Mouse (Mus musculus) neural tube, embryonic 13.5 days (tissue): ENCODE measurements around the gene Fsd1. TPM values are rescaled to one million over a fixed set of nuclear protein-coding genes. Genes with fewer than 3 reads are reported as not detected.

ENCODE experiments used
- ATAC-seq: fragments of 200-750 bp; cut with Nextera tagmentation; 2 replicates; pipeline ENCODE4 v1.8.0; 2017; ENCODE audit warnings: low read depth, mild to moderate bottlenecking, moderate TSS enrichment, moderate library complexity
- H3K27ac ChIP-seq: fragments of 300-500 bp; sonication (generic); replicated peaks from 2 replicates; pipeline ENCODE4 v1.5.1; 2015; ENCODE audit warnings: moderate library complexity, mild to moderate bottlenecking, inconsistent platforms
- H3K27me3 ChIP-seq: fragments of 300-500 bp; sonication (generic); 2 replicates; pipeline ENCODE4 v1.6.1; 2015; ENCODE audit warnings: mild to moderate bottlenecking, inconsistent platforms
- H3K36me3 ChIP-seq: fragments of 300-500 bp; sonication (generic); 2 replicates; pipeline ENCODE4 v1.6.1; 2015; ENCODE audit warnings: mild to moderate bottlenecking, inconsistent platforms
- H3K4me1 ChIP-seq: fragments of 300-500 bp; sonication (generic); replicated peaks from 2 replicates; pipeline ENCODE4 v1.6.1; 2015; ENCODE audit warnings: inconsistent platforms
- H3K4me2 ChIP-seq: fragments of 300-500 bp; sonication (generic); 2 replicates; pipeline ENCODE4 v1.6.1; 2015; ENCODE audit warnings: inconsistent platforms, mild to moderate bottlenecking, moderate library complexity
- H3K4me3 ChIP-seq: fragments of 300-500 bp; sonication (generic); 2 replicates; pipeline ENCODE4 v1.5.1; 2015; ENCODE audit warnings: mild to moderate bottlenecking, inconsistent platforms
- H3K9ac ChIP-seq: fragments of 300-500 bp; sonication (generic); 2 replicates; pipeline ENCODE4 v1.6.1; 2015; ENCODE audit warnings: moderate library complexity, mild to moderate bottlenecking, inconsistent platforms
- H3K9me3 ChIP-seq: fragments of 300-500 bp; sonication (generic); 2 replicates; pipeline ENCODE4 v1.6.1; 2016; ENCODE audit warnings: inconsistent platforms
- WGBS: fragments of 180-500 bp; shearing (Covaris S2); methylation state at CpG from one replicate; pipeline ENCODE4 v1.1.7; 2015; 5-methylcytosine and 5-hydroxymethylcytosine counted together
- polyA plus RNA-seq: library from polyadenylated mRNA; unstranded; fragments of >200 nt; fragmentation: Nextera tagmentation; extraction: Ambion mirVana; gene quantifications from 2 replicates; pipeline ENCODE4 v1.2.1, GENCODE M21; 2015

Fsd1 gene
- polyA plus RNA-seq, 1 experiment from 2014 or later: 165 TPM

GRCm38 (mm10) chr17:56003000-56003399 lies 16.7 kb downstream of the Fsd1 start:
- H3K27me3 ChIP-seq: peaks cover 24% of the 10 kb centered on the region
- peaks cover 6% of the 10 kb centered on the region for H3K4me1 ChIP-seq
- H3K4me3 ChIP-seq: no peak overlapping the region
- ATAC-seq: no peak
- no peak overlapping the region for H3K27ac ChIP-seq
- H3K36me3 ChIP-seq: 0 out of 2 replicates have a peak, but pooled peaks cover under 1% of the 10 kb centered on the region
- WGBS: 90% methylated on average over 3 of the region's 3 CpGs
- H3K9me3 ChIP-seq: no peaks in the 10 kb centered on the region
- H3K4me2 ChIP-seq: no peak overlapping the region
- H3K9ac ChIP-seq: no peak overlapping the region

GRCm38 (mm10) chr17:56005415-56006061 lies 19.2 kb downstream of the Fsd1 start, which contains the start of the genes Stap2 and Mpnd:
TSS of gene Stap2 (minus strand) at chr17:56005584.
TSS of gene Mpnd (plus strand) at chr17:56005711.
- Histone ChIP-seq H3K4me1 (peaks cover 21% of the 10 kb centered on the region), H3K36me3 (no peaks in the 10 kb centered on the region), H3K4me3 (no peak within 1 kb of the TSS), H3K9ac (no peak within 1 kb of the TSS), H3K27me3 (peaks cover 8% of the 10 kb centered on the region), H3K4me2 (no peak within 1 kb of the TSS), H3K9me3 (no peaks in the 10 kb centered on the region), H3K27ac (no peak within 1 kb of the TSS)
- WGBS: 46% methylated on average over 11 of the region's 13 CpGs
- ATAC-seq: no peak

DNA sequence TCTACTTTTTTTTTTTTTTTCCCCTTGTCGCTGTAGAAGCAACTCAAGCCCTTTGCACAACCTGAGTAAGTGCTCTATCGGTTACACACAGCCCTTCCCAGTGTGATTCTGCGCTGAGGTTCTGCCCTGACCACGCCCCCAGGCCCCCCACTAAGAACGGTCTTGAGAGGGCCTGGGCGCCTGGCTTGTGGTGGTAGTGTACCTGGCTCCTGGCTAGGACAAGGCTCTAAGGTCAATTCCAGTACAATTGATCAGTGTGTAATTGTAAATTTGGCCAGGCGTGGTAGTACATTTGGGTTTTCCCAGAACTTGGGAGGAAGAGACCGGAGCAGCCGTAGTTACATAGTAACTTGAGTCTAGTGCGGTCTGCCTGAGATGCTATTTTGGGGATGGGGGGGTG lies 20.6 kb downstream of the Fsd1 start:
- 57% methylated on average over 10 of the region's 10 CpGs for WGBS
- no peak for ATAC-seq
- peaks cover 35% of the 10 kb centered on the region for H3K4me1 ChIP-seq
- H3K9me3 ChIP-seq: no peaks in the 10 kb centered on the region
- H3K4me3 ChIP-seq: no peak overlapping the region
- peak overlapping the region; percentile 95; the same call in 1 of the 2 replicates for H3K27ac ChIP-seq
- peaks cover 4% of the 10 kb centered on the region for H3K27me3 ChIP-seq
- no peak overlapping the region for H3K9ac ChIP-seq
- no peak overlapping the region for H3K4me2 ChIP-seq
- peaks cover 9% of the 10 kb centered on the region for H3K36me3 ChIP-seq

DNA sequence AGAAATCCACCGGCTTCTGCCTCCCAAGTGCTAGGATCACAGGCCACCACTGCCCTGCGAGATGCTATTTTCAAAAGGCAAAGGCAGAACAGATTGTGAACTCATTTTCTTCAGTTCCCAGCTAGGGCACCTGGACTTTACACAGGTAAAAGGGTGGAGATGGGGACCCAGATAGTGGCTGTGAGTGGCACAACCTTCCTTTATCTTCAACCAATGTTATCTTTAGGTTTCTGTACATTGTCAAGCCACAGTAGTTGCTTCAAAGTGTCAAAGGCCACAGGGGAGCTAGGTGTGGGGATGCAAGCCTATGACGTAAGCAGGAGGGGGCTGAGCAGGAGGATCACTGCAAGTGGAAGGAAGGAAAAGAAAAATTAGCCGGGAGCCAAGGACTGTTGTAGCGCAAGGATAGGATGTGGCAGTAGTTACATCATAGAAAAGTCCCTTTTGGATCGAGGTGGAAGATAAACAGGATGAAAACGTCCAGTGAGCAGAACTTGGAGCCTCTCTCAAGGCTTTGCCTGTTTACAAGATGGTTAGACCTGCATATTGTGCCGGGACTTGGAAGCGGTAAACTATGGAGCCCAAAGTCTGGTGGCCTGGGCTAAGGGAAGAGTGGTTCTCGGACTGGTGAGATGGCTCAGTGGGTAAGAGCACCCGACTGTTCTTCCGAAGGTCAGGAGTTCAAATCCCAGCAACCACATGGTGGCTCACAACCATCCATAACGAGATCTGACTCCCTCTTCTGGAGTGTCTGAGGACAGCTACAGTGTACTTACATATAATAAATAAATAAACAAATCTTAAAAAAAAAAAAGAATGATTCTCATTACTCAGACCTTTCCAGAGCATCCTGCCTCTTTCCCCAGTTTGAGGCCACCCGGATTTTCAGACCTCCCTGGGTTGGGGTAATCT lies 21.4 kb downstream of the Fsd1 start:
- Histone ChIP-seq H3K4me1 (peaks cover 41% of the 10 kb centered on the region), H3K9ac (peak overlapping the region; percentile 54), H3K27ac (peak overlapping the region; percentile 95), H3K4me2 (peak overlapping the region; percentile 91), H3K36me3 (peaks cover 16% of the 10 kb centered on the region), H3K4me3 (peak overlapping the region; percentile 67), H3K27me3 (peaks cover 4% of the 10 kb centered on the region), H3K9me3 (no peaks in the 10 kb centered on the region)
- peak; percentile 27 for ATAC-seq
- WGBS: 29% methylated on average over 14 of the region's 14 CpGs

- Histone ChIP-seq H3K9me3 (no peaks in the 10 kb centered on the region), H3K4me3 (peak overlapping the region; percentile 67), H3K9ac (peak overlapping the region; percentile 80), H3K36me3 (peaks cover 23% of the 10 kb centered on the region), H3K4me2 (peak overlapping the region; percentile 91), H3K4me1 (peaks cover 41% of the 10 kb centered on the region), H3K27ac (peak overlapping the region; percentile 95), H3K27me3 (peaks cover 4% of the 10 kb centered on the region; the same call in 1 of the 2 replicates)
- ATAC-seq: peak; percentile 94
- WGBS: under 1% methylated on average over 21 of the region's 21 CpGs
Observed at GRCm38 (mm10) chr17:56008356-56009087, 22.2 kb downstream of the Fsd1 start.

DNA sequence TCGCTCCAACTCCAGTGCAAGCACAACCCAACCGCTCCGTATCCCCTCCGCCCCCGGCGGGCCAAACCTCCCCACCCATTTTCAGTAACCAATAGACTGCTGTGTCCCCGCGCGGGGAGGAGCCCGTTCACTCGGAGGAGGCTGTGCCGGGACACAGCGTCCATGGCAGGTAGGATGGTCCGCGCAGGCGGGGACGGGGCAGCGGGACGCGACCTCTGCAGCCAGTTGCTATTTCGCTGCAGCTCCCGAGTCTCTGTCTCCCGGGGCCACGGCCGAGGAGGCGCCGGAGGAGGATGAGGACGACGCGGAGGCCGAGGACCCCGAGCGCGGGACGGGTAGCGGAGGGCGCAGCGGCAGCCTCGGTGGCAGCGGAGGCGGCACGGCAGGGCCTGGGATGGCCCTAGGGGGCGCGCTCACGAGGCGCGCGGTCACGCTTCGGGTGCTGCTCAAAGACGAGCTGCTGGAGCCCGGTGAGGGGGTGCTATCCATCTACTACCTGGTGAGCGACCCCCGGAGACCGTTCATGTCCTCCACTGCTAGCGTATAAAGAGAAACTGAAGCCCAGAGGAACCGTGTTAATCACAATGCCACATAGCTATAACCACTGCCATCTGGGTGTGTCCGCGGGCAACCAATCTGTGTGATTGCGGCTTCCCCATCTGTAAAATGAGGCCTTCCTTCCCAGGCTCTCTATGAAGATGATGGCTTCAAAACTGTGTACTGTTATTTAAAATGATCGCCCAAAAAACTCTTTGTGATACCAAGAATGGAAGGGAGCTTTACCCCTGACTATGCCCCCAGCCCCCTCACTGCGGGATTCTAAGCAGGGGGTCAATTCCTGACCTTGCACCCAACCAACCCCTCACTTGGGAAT lies 23.0 kb downstream of the Fsd1 start:
- H3K4me1 ChIP-seq: peaks cover 41% of the 10 kb centered on the region
- peaks cover 31% of the 10 kb centered on the region for H3K36me3 ChIP-seq
- no peaks in the 10 kb centered on the region for H3K9me3 ChIP-seq
- ATAC-seq: peak; percentile 93
- H3K27ac ChIP-seq: peak overlapping the region; percentile 95
- no peaks in the 10 kb centered on the region for H3K27me3 ChIP-seq
- H3K4me3 ChIP-seq: peak overlapping the region; percentile 67
- H3K9ac ChIP-seq: peak overlapping the region; percentile 80
- 1% methylated on average over 61 of the region's 62 CpGs for WGBS
- peak overlapping the region; percentile 91 for H3K4me2 ChIP-seq

DNA sequence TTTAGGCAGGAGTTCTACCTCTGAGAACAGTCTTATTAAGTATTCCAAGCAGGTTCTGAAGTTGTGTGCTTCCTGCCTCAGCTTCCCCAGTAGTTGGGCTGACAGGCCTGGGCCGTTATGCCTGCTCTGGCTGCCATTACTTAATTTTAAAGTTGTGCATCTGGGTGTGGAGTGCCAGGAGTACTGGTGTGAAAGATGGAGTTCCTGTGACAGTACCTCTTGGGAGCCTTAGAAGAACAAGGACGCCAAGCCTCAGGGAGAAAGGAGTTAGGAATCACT lies 23.6 kb downstream of the Fsd1 start:
- 41% methylated on average over 2 of the region's 2 CpGs for WGBS
- H3K9me3 ChIP-seq: no peaks in the 10 kb centered on the region
- ATAC-seq: no peak

GRCm38 (mm10) chr17:56010255-56010654 lies 23.9 kb downstream of the Fsd1 start:
- H3K4me1 ChIP-seq: peaks cover 41% of the 10 kb centered on the region
- H3K9ac ChIP-seq: peak overlapping the region; percentile 80
- 75% methylated on average over 14 of the region's 14 CpGs for WGBS
- no peaks in the 10 kb centered on the region for H3K9me3 ChIP-seq
- H3K36me3 ChIP-seq: peaks cover 39% of the 10 kb centered on the region
- no peak for ATAC-seq
- no peaks in the 10 kb centered on the region for H3K27me3 ChIP-seq
- H3K27ac ChIP-seq: peak overlapping the region; percentile 95
- peak overlapping the region; percentile 67 for H3K4me3 ChIP-seq
- peak overlapping the region; percentile 91 for H3K4me2 ChIP-seq

More for the DNA sequence above, 23.6 kb downstream of the Fsd1 start:
- Histone ChIP-seq H3K9ac (peak overlapping the region; percentile 80), H3K4me3 (peak overlapping the region; percentile 67), H3K4me1 (peaks cover 41% of the 10 kb centered on the region), H3K27ac (peak overlapping the region; percentile 95), H3K27me3 (no peaks in the 10 kb centered on the region), H3K36me3 (peaks cover 35% of the 10 kb centered on the region), H3K4me2 (peak overlapping the region; percentile 91)

GRCm38 (mm10) chr17:56010681-56011080 lies 24.4 kb downstream of the Fsd1 start:
- Histone ChIP-seq H3K27ac (no peak overlapping the region), H3K27me3 (no peaks in the 10 kb centered on the region), H3K36me3 (peaks cover 43% of the 10 kb centered on the region), H3K4me2 (peak overlapping the region; percentile 91), H3K9me3 (no peaks in the 10 kb centered on the region), H3K4me1 (peaks cover 41% of the 10 kb centered on the region), H3K4me3 (peak overlapping the region; percentile 67), H3K9ac (peak overlapping the region; percentile 80)
- no peak for ATAC-seq
- 10% methylated on average over 9 of the region's 9 CpGs for WGBS

DNA sequence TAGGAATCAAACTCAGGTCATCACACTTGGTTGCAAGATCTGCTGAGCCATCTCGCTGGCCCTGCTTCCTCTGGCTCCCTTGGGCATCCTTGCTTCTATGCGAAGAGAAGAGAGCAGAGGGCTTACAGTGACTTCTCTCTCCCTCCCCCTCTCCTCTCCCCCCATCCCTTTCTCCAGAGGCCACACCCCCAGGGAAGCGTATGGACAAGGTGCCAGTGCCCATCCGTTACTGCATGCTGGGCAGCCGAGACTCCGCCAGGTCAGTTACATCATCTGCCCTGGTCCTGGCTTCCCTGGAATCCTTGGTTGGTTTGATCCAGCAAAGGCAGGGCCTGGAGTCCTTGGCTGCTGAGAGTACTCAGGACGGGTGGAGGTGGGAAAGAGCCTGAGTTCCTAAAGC lies 25.1 kb downstream of the Fsd1 start:
- H3K27ac ChIP-seq: no peak overlapping the region
- H3K27me3 ChIP-seq: no peaks in the 10 kb centered on the region
- no peak for ATAC-seq
- H3K36me3 ChIP-seq: peaks cover 50% of the 10 kb centered on the region
- H3K4me2 ChIP-seq: peak overlapping the region; percentile 91
- H3K9ac ChIP-seq: peak overlapping the region; percentile 80; the same call in 1 of the 2 replicates
- 91% methylated on average over 7 of the region's 7 CpGs for WGBS
- H3K4me3 ChIP-seq: no peak overlapping the region
- peaks cover 41% of the 10 kb centered on the region for H3K4me1 ChIP-seq
- no peaks in the 10 kb centered on the region for H3K9me3 ChIP-seq

DNA sequence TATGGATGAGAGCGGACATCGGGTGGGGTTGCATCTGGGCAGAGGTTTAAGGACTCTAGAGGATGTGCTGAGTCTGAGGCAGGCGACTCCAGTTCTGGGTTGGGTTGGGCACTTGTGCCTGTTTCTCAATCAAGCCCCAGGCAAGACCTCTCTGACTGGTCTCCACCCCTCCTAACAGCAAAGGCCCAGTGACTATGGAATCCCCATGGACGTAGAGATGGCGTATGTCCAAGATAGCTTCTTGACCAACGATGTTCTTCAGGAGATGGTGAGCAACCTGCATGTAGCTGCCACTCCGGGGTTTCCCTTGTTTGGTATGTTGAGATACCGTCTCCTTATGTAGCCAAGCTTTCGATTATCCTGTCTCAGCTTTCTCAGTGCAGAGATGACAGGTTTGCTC lies 29.0 kb downstream of the Fsd1 start:
- Histone ChIP-seq H3K9ac (no peak overlapping the region), H3K4me2 (no peak overlapping the region), H3K27ac (no peak overlapping the region), H3K4me1 (peaks cover 23% of the 10 kb centered on the region), H3K27me3 (no peaks in the 10 kb centered on the region), H3K4me3 (no peak overlapping the region), H3K9me3 (no peaks in the 10 kb centered on the region), H3K36me3 (peaks cover 89% of the 10 kb centered on the region)
- no peak for ATAC-seq
- 95% methylated on average over 9 of the region's 9 CpGs for WGBS
